Mouse (Mus musculus) neural tube, embryonic 13.5 days (tissue): Measurements from ENCODE around the gene Strip2. TPM values are rescaled to one million over a fixed set of nuclear protein-coding genes. Genes with fewer than 3 reads are reported as not detected.

Source experiments
- microRNA-seq: library from miRNA; unstranded; fragments of <30 nt; microRNA quantifications from one replicate; pipeline ENCODE4, GENCODE M21; 2016
- polyA plus RNA-seq: library from polyadenylated mRNA; unstranded; fragments of >200 nt; fragmentation: Nextera tagmentation; extraction: Ambion mirVana; gene quantifications from 2 replicates; pipeline ENCODE4 v1.2.1, GENCODE M21; 2015

Strip2 gene
- polyA plus RNA-seq, 1 experiment from 2014 or later = 1.5 TPM

Small RNA genes within 50 kb of the gene (microRNA-seq; reads per million reads assigned to microRNA genes)
- gene Gm23049 = not detected

Other genes with a start within 250 kb of the Strip2 start
- gene Tspan33, start 222.8 kb upstream of the Strip2 start, polyA plus RNA-seq = 5.6 and 7.0 TPM in 2 replicates
- gene Smo, start 181.5 kb upstream of the Strip2 start, polyA plus RNA-seq = 16.1 and 16.4 TPM in 2 replicates
- gene Ahcyl2, start 149.0 kb upstream of the Strip2 start, polyA plus RNA-seq = 17.2 and 17.3 TPM in 2 replicates
- 40.0 and 40.9 TPM in 2 replicates for gene Nrf1, start 131.0 kb downstream of the Strip2 start, polyA plus RNA-seq